Mouse (Mus musculus) spleen, postnatal 0 days (tissue): ENCODE data around the gene Trip12. TPM values are rescaled to one million over a fixed set of nuclear protein-coding genes. Genes with fewer than 3 reads are reported as not detected.

Source experiments
- polyA plus RNA-seq: library from polyadenylated mRNA; unstranded; fragments of >200 nt; fragmentation: Nextera tagmentation; extraction: Ambion mirVana; gene quantifications from 2 replicates; pipeline ENCODE4 v1.2.1, GENCODE M21; 2015

Gene Trip12
- polyA plus RNA-seq, result 39.7 and 40.5 TPM in 2 replicates

DNA sequence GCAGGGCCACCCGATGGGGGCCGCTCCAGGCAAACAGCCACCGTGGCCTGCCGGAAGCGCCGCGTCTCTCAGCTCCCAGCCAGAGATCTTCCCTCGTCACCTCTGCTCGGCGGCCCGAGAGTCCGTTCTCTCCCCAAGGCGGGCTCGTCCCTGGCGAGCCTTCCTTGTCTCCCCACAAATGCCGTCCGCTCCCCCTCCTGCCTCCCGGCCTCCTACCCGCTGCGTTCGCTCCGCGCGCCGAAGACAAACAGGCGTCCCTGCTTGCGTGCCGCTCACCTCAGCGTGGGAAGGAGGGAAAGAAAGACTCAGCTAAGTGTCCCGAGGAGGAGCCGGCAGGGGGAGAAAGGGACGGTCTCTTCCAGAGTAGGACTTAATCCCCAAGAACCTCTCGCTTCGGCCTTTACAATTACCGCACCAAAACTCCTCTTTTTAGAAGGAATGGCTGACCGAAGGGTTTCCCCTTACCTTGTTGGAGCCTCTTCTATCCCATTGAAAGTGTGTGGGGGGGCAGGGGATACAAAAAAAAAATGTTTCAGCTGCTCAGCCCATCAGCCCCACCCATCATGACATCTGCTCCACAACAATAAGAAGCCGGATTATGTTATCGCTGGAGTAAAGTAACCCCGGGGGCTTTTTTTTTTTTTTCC is at the start of gene Trip12:
TSS of gene Trip12 (minus strand) at position 499 of the 647 bp plus-strand sequence.

DNA sequence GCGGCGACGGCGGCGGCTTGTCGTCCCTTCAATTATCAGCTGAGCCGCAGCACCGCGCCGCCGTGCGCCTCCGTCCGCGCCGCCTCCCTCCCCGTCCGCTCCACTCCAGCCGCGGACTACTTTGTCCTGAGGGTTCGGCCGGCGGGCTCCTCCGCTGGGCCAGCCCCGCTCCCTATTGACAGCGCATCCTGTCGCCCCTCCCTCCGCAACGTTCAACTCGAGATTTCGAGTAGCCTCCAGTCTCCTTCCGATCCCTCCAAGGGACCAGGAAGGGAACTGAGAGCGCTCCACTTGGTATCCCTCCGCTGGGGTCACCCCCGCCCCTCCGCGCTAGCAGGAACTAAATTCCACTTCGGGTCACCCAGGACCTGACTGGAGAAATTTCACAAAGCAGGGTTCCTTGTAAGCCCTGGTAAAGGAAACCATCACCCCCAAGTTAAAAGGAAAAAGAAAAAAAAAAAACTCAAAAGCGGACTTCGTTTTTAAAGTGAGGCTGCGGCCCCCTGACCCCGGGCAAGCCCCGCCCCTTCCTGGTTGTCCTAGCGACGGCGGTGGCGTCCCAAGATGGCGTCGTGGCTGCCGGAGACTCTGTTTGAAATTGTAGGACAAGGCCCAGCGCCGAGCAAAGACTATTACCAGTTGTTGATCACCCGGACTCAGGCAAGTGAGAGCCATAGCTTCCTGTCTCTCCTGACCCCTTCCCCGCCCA is 853 bp downstream of the Trip12 start, which contains the start of gene Fbxo36:
TSS of gene Fbxo36 (plus strand) at position 533 of the 709 bp plus-strand sequence.

DNA sequence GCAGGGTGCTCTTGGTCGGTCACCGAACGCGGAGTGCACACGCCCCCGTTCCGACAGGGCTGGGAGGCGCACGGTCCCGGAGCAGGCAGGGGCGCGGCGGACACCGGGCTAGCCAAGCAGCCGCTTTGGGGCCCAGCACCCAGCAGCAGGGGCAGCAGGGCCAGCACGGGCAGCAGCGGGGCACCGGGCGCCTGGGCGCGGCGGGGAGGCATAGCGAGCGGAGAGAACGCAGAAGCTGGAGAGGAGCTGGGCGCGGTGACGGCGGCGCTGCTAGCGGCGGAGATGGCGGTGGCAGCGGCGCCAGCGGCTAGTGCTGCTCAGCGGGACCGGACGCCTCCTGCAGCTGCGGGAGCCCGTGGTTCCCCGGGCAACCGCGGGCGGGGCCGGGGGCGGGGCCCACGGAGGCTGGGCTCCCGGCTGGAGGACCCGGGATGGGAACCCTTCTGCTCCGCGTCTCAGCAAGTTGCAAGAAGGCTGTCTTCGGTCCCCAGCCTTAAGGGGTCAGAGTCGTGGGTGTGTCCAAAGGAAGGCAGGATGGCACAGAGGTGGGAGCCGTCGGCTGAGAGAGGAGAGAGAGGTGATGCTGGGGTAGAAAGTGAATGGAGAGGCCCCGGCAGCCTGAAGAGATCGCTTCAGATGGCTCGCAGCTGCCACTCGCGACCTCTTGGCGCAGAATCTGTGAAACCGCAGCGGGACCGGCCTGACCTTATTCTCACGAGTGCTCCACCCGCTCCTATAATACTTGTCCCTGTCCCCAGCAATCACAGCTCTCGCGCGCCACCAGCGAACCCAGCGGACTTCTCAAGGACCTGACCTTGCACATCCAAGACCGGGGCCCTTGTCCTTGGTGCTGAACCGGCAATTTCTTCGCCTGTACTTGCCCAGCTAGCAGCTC is 144.6 kb downstream of the Trip12 start, which contains the start of gene Dner:
TSS of gene Dner (minus strand) at position 705 of the 895 bp plus-strand sequence.

Other genes with a start within 250 kb of the Trip12 start
- 0.18 and 0.29 TPM in 2 replicates for gene Dner, start 144.3 kb downstream of the Trip12 start, polyA plus RNA-seq
- 7.3 and 8.0 TPM in 2 replicates for gene Fbxo36, start 675 bp downstream of the Trip12 start, polyA plus RNA-seq
- 0.37 and 0.53 TPM in 2 replicates for gene Slc16a14, start 94.6 kb upstream of the Trip12 start, polyA plus RNA-seq